Mouse (Mus musculus): ENCODE measurements around the gene Rabl3.

The Rabl3 gene

DNA sequence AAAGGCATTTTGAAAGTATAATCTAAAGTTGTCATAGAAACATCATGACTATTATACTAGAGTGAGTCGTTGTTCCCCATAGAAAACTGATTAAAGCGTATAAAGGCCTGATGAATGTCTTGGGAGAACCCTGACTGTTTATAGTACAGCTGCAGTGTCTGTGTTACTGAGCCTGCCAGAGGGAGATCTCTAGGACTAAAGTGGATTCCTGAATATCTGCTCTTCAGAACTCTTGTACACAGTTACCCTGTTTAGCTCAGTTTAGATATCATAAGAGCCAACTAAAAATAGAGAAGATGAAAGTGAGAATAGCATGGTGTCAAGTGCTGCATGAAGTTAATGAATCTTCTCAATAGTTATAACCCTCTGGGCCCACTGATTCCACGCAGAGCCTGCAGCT lies 10.6 kb downstream of the Rabl3 start:
- DNase-seq (ENCODE audit: low spot score), result no peak

- DNase-seq (ENCODE audit: low spot score), result no peak
Observed at GRCm38 (mm10) chr16:37550981-37551380, 11.3 kb downstream of the Rabl3 start.

DNA sequence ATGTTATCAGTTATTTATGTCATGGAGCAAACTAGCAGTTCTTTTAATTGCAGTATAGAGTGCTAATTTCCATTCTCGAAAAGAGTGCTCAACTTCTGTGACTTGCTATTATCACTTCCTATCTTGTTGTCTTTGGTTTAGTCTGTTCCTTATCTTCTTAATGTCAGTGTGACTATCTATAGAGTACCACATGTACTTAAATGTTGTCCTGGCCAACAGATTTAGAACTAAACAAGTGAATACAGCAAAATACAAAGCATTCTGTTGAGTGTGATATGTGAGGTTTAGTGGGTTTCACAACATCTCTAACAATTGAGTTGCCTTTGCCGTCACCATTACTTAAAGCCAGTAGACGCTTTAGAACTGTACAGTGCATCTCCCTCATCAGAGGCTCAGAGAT lies 13.1 kb downstream of the Rabl3 start:
- no peak for DNase-seq (ENCODE audit: low spot score)

GRCm38 (mm10) chr16:37562414-37562813 lies 22.7 kb downstream of the Rabl3 start:
- no peak for DNase-seq (ENCODE audit: low spot score)

DNA sequence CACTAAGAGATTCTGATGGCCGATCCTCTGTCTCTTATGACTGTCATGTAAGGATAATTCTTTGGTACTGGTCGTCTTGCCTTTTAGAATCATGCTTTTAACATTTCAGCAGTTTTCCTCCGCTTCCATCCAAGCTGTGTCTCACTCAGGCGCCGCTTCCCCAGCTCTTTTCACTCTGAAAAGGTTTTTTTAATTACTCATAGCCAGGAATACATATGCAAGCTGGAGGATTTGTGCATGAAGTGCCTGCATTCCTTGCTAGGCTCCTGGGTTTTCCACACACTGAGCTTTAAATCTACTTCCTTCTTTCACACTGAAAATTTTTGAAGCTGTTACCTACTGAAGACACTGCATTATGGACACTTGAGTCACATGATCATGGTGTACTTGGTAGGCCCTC lies 23.3 kb downstream of the Rabl3 start:
- DNase-seq (ENCODE audit: low spot score), result no peak

DNA sequence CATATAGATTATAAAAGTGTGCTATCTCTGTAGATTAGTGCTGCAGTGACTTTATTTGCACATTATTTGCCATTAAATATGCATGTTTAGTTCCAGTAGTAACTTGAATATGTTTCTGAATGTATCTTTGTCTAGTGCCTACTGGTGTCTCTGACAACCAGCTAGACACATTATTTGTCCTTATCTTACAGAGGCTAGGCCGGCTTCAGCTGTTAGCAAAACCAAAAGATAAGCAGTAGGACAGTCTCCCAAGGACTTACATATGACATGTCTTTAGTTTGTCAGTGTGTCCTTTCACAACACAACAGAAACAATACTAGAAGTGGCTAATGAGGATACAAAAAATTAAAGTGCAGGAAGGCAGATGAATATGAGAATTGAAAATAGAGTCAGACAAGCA lies 25.4 kb downstream of the Rabl3 start:
- no peak for DNase-seq (ENCODE audit: low spot score)

- DNase-seq (ENCODE audit: low spot score), result no peak
Observed at GRCm38 (mm10) chr16:37566107-37566506, 26.4 kb downstream of the Rabl3 start.

DNA sequence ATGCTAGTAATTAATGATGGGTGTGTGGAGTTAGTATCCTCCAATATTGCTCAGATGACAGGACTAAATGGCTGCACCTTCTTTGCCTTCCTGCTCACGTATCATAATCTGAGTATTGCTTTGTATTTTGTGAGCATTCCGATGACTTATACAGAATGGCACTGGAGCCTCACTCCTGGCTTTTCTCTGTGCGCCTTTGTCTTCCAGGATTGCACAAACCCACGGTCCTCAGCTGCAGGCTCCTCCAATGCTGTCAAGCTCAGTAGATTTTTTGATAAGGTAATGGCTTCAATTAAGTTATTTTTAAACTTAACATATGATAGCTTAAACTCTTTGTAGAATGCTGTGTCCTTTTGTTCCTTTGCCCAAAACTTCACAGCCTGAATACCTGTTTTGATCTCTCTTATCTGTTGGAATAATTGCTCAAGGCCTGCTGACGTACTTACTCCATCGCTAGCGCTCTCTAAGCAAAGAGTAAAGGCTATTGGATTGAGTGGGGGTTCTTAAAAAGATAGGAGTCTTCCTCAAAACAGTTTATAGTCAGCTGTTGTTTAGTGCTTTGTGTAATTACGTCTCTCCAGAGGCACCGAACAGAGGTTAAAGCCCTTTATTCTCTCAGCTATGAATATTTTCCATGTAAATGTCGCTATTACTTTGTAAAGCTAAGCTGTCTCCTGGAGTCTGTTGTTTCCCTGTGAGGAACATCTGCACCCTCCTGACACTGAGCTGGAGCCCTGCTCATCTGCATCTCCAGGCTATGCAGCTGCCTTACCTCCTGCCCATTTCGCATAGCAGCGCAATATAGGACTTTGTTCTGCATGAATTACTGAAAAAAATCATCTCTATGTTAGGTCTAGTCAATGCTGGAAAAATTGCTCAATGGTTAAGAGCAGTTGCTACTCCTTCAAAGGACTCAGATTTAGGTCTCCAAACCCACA lies 27.7 kb downstream of the Rabl3 start:
- no peak for DNase-seq (ENCODE audit: low spot score)

DNA sequence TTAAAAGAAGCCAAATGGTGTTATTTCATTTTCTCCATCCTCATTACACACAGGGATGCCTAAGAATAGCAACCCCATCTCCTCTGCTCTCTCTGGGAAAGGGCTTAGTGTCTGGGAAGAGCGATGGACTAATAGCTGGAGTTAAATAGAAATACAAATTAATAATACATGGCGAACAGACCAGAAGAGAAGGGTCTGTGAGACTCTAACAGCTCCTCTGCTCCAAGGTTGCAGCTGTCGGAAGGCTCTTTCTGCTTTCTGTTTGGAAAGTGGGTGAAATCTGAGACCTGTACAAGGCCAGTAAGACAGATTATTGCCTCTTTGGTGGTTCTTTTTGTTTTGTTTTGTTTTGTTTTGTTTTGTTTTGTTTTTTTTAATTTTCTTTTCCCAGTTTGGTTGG lies 31.9 kb downstream of the Rabl3 start:
- DNase-seq (ENCODE audit: low spot score), result no peak

DNA sequence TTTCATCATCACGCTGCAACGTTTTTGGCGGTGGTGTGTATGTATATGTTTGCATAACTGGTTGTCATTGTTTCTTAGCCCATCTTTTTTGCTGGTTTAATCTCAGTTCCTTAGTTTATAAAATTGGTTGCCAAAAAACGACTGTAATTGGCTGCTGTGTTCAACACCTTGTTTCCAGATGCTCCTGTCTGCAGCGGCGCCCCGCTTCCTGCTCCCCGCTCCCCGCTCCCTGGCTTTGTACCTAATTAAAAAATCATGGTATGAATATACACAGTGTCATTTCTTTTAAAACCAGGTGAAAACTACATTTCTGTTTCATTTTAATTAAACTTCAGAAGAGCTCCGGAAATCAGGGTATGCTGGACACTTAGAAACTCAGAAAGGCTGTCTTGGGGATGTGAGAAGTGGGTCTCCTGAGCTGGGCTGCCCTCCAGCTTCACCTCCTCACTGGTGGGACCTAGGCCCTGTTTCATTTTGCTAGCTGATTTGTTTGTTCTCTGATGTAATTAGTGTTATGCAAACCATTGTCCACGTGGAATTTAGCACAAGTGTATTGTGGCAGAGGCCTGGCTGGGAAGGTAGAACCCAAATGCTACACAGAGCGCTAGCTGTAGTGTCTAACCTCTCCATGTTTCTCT lies 32.6 kb downstream of the Rabl3 start:
- no peak for DNase-seq (ENCODE audit: low spot score)

GRCm38 (mm10) chr16:37573061-37573460 lies 33.4 kb downstream of the Rabl3 start:
- DNase-seq (ENCODE audit: low spot score), result no peak

DNA sequence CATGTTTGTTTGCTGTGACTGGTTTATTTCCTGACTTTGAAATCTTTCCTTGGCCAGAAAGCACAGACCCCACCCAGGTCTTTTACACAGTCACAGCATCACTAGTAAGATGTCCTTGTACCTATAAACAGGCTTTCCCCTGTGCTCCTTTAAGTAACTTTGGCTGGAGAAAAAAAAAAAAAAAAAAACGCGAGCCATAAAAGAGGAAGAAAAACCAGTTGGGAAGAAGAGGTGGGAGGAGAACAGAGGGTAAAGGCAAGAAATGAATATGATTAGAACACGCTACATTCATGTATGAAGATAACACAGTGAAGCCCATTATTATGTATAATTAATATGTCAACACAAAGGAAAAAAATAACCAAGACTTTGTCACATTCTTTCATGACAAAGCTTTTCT lies 35.6 kb downstream of the Rabl3 start:
- no peak for DNase-seq (ENCODE audit: low spot score)

DNA sequence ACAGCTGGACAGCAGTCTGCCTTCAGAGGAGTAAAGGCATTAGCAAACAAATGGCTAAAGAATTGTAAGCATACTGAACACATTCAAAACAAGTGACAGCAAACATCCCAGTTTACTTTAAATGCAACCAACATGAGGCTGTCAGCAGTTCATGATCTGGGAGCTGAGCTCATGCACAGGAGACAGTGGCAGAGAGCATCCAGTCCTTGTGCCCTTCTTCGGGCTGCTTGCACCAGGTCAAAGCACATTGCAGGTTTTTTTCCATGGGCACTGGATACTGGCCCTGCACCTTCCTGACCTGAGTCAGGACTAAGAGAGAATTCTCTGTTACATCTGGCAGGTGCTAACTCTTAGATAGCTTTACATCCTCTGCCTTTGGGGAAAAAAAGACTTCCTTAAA lies 39.9 kb downstream of the Rabl3 start:
- no peak for DNase-seq (ENCODE audit: low spot score)

GRCm38 (mm10) chr16:37579994-37580393 lies 40.3 kb downstream of the Rabl3 start, which contains the start of gene Hgd:
Hgd (plus strand) TSS chr16:37580153.
- no peak for DNase-seq (ENCODE audit: low spot score)

DNA sequence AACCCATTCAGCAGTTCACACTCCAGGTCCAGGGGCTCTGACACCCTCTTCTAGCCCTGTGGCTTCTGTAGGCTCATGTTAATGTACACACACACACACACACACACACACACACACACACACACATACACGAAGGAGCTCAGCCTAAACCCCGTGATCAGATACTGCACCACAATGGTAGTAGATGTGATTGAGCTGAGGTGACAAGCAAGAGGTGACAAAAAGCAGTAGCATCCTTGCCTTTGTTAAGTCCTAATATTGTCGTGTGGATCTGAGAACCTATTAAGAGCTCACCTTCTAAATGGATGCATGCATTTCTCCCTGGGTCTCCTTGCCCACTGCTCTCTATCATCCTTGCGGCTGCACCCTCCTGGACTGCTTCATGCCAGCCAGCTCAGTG lies 41.0 kb downstream of the Rabl3 start:
- no peak for DNase-seq (ENCODE audit: low spot score)

DNA sequence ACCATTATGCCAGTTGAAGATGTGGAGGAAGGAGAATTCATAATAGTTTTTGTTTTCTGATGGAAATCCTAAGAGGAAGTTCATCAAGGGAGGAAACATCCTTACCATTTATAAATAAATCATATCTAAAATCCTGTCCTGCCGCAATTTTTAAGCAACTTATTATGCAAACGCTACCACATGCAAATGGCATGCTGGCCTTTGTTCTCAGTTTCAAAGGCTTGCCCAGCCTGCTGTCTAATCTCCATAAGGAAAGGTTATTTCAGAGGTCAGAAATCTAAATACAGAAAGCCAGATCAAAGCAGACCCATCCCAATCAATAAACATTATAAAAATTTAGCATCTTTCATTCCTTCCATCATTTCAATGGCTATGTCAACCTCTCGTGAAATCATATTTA lies 42.2 kb downstream of the Rabl3 start:
- no peak for DNase-seq (ENCODE audit: low spot score)

DNA sequence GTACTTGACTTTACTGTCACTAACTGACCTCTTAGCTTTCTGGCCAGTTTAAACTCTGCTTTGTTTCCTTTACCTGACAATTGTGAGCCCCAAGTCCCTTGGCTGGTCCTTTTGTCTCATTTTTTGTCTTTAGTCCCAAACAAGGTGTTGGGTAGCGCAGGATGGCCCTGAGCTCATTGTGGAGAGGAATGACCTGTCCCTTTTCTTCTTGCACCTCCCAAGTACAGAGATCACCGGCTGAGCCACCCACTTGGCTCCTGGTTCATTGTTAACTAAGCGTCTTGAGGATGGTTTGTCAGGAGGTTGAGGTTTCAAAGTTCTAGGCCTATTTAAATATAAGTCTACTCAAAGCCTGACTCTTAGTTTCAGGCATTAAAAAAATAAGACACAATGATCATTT lies 43.6 kb downstream of the Rabl3 start:
- DNase-seq (ENCODE audit: low spot score), result no peak

DNA sequence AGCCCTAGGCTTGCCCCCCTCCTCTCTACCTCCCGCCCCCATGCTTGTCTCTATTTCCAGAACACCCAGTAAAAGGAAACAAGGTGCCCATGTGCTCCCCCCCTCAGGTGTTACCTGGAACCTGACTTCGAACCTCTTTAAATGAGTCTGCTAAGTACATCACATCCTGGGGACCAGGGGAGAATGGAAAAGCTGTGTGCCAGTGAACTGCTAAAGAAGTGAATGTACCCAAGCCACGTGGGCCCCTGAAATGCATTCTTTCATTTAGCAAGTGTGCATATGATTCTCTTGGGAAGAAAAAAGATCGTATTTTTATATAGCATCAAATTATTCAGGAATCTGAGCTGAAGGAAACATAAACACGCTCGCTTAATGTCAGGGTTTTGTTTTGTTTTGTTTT lies 44.1 kb downstream of the Rabl3 start:
- DNase-seq (ENCODE audit: low spot score), result no peak

GRCm38 (mm10) chr16:37584218-37585035 lies 44.7 kb downstream of the Rabl3 start:
- DNase-seq (ENCODE audit: low spot score), result no peak

- DNase-seq (ENCODE audit: low spot score), result no peak
Observed at GRCm38 (mm10) chr16:37585129-37585563, 45.5 kb downstream of the Rabl3 start.

- DNase-seq (ENCODE audit: low spot score), result no peak
Observed at GRCm38 (mm10) chr16:37590921-37591320, 51.2 kb downstream of the Rabl3 start.

- no peak for DNase-seq (ENCODE audit: low spot score)
Observed at GRCm38 (mm10) chr16:37591551-37591950, 51.9 kb downstream of the Rabl3 start.

GRCm38 (mm10) chr16:37597412-37597811 lies 57.7 kb downstream of the Rabl3 start:
- no peak for DNase-seq (ENCODE audit: low spot score)

Data from c-Kit-positive CD71-positive TER-119-positive erythroid progenitor cells, embryonic 14.5 days (primary cell).